Mouse (Mus musculus): Measurements from ENCODE around the gene Jaml. TPM values are rescaled to one million over a fixed set of nuclear protein-coding genes. Genes with fewer than 3 reads are reported as not detected.

Gene Jaml
- polyA plus RNA-seq, 1 experiment, result 16.3 TPM

DNA sequence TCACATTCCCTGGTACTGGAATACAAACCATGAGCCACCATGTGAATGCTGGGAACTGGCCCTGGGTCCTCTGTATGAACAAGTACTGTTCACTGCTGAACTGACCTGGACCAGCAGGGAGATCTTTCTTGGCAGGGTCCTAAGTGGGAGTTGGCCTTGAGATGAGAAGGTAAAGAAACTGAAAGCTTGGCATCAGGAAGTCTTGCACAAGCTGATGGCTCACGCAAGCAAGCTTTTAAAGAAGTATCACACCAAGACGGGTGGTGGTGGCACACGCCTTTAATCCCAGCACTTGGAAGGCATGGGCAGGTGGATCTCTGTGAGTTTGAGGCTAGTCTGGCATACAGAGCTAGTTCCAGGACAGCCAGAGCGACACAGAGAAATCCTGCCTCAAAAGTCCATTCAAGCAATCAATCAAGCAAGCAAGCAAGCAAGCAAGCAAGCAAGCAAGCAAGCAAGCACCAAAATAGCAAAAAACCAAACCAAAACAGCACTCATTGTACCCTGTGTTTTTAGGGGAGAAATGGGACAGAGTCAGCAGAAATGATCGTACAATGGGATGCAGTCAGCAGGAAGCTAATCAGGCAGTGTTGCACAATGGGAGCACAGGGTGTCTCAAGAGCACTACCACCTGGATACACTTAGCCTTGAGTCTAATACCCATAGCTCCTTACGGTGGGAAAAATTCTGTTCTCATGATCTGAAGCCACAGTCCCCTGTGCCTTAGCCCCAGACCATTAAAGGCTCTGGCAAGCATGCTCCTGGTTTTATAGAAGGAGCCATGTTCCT lies 16.4 kb downstream of the Jaml start:
- no peak for TF ChIP-seq CTCF (IDR thresholded peaks at IDR 0.05; ENCODE audit: low read depth, low read length)
- no peak for TF ChIP-seq POLR2A (IDR thresholded peaks at IDR 0.05; ENCODE audit: borderline replicate concordance, low read depth, low read length)
- Histone ChIP-seq H3K27ac (ENCODE audit: insufficient read depth, low read depth, low read length) (no peak overlapping the region), H3K4me1 (ENCODE audit: control insufficient read depth, insufficient read depth, low read length) (peaks cover 19% of the 10 kb centered on the region), H3K4me3 (ENCODE audit: insufficient read depth, low read length) (no peak overlapping the region)

DNA sequence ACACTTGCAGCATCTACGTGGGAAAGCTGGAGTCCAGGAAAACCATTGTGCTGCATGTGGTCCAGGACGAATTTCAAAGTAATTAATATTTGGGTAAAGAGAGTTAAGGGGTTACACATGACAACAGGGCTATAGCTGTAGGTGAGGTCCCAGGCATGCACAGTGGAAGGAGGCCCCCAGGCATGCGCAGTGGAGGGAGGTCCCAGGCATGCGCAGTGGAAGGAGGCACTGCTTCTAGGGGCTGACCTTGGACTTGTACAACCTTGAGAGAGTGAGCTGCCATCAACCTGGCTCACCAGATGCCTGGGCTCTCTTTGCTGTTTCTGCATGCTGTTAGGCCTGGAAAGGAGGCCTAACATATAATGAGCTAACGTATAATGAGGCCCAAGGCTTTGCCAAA lies 18.9 kb downstream of the Jaml start:
- TF ChIP-seq CTCF (IDR thresholded peaks at IDR 0.05; ENCODE audit: low read depth, low read length), result no peak
- TF ChIP-seq POLR2A (IDR thresholded peaks at IDR 0.05; ENCODE audit: borderline replicate concordance, low read depth, low read length), result no peak
- H3K4me1 ChIP-seq (ENCODE audit: control insufficient read depth, insufficient read depth, low read length), result peaks cover 12% of the 10 kb centered on the region
- no peak overlapping the region for H3K4me3 ChIP-seq (ENCODE audit: insufficient read depth, low read length)
- no peak overlapping the region for H3K27ac ChIP-seq (ENCODE audit: insufficient read depth, low read depth, low read length)

DNA sequence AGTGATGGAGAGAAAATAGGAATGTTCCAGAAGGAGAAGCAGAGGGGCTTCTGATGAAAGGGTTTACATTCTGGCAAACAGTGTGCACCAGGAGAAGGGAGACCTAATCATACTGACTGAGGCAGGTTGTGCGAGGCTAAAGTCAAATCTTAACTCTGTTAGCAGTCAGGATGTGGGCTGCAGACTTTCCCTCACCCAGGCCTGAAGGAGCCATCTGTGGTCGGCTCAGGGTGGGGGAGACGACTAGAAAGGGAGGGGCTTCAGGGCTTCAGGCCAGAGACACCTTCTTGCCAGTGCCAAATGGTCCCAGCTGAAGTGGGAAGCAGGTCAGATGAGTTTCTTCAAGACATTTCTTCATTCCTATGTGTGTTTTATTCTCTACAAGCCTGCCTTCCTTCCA lies 19.4 kb downstream of the Jaml start:
- H3K4me1 ChIP-seq (ENCODE audit: control insufficient read depth, insufficient read depth, low read length), result peaks cover 11% of the 10 kb centered on the region
- TF ChIP-seq CTCF (IDR thresholded peaks at IDR 0.05; ENCODE audit: low read depth, low read length), result no peak
- TF ChIP-seq POLR2A (IDR thresholded peaks at IDR 0.05; ENCODE audit: borderline replicate concordance, low read depth, low read length), result no peak
- H3K27ac ChIP-seq (ENCODE audit: insufficient read depth, low read depth, low read length), result no peak overlapping the region
- no peak overlapping the region for H3K4me3 ChIP-seq (ENCODE audit: insufficient read depth, low read length)

DNA sequence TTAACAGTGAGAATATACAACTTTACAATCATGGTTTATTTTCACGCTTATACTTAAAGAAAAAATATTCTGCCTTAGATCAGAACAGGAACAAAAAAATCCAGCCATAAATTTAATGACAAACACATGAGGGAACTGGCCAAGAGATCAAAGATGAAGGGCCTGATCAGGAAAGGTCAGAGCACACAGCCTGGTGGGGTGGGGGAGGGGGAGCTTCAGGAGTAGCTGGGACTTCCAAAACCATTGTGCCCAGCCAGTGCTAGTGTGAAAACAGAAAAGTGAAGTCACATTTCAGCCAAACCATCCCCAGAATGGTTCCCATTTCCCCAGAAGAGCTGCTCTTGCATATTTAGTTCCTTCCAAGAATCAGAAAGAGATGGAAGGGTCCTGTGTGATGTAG lies 23.5 kb downstream of the Jaml start:
- no peaks in the 10 kb centered on the region for H3K4me1 ChIP-seq (ENCODE audit: control insufficient read depth, insufficient read depth, low read length)
- no peak for TF ChIP-seq POLR2A (IDR thresholded peaks at IDR 0.05; ENCODE audit: borderline replicate concordance, low read depth, low read length)
- no peak for TF ChIP-seq CTCF (IDR thresholded peaks at IDR 0.05; ENCODE audit: low read depth, low read length)
- no peak overlapping the region for H3K27ac ChIP-seq (ENCODE audit: insufficient read depth, low read depth, low read length)
- H3K4me3 ChIP-seq (ENCODE audit: insufficient read depth, low read length), result no peak overlapping the region

- no peak overlapping the region for H3K27ac ChIP-seq (ENCODE audit: insufficient read depth, low read depth, low read length)
- H3K4me1 ChIP-seq (ENCODE audit: control insufficient read depth, insufficient read depth, low read length), result no peaks in the 10 kb centered on the region
- TF ChIP-seq CTCF (IDR thresholded peaks at IDR 0.05; ENCODE audit: low read depth, low read length) (no peak), POLR2A (IDR thresholded peaks at IDR 0.05; ENCODE audit: borderline replicate concordance, low read depth, low read length) (no peak)
- H3K4me3 ChIP-seq (ENCODE audit: insufficient read depth, low read length), result no peak overlapping the region
These were observed 24.4 kb downstream of the Jaml start for GRCm38 (mm10) chr9:45103211-45103979.

DNA sequence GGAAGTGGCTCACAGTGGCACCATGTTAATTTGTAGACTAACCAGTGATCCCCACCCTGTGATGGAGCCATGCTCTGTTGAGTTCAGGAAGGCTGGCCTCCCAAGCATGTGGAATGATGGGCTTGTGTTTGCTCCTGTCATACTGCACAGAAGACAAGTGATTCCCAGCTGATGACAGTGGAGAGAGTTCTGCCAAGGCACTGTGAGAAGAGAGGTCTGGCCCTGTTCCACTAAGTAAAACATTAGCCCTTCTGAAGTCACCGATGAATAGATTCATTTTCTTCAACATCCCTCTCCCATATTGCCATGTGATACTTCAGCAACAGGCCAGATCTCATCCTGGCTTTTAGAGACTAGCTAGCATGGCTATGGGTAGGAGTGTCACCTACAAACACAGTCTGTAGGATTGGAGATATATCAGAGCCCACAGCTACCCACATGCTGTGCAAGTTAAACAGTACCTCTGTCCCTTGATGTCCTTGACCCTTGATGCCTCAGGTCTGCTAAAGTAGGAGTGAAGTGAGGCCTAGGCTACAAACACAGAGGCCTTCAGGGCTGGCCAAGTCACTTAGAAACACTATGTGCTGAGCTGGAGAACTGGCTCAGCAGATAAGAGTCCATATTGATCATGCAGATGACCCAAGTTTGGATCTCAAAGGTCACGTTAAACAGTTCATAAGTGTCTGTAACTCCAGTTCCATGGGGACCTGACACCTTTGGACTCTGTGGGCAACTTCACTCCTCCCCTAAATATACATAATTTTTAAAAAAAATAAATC lies 26.8 kb downstream of the Jaml start:
- Histone ChIP-seq H3K27ac (ENCODE audit: insufficient read depth, low read depth, low read length) (no peak overlapping the region), H3K4me1 (ENCODE audit: control insufficient read depth, insufficient read depth, low read length) (no peaks in the 10 kb centered on the region), H3K4me3 (ENCODE audit: insufficient read depth, low read length) (no peak overlapping the region)
- TF ChIP-seq CTCF (IDR thresholded peaks at IDR 0.05; ENCODE audit: low read depth, low read length) (no peak), POLR2A (IDR thresholded peaks at IDR 0.05; ENCODE audit: borderline replicate concordance, low read depth, low read length) (no peak)

GRCm38 (mm10) chr9:45115706-45116105 lies 36.7 kb downstream of the Jaml start:
- Histone ChIP-seq H3K27ac (ENCODE audit: insufficient read depth, low read depth, low read length) (no peak overlapping the region), H3K4me1 (ENCODE audit: control insufficient read depth, insufficient read depth, low read length) (peaks cover 7% of the 10 kb centered on the region), H3K4me3 (ENCODE audit: insufficient read depth, low read length) (no peak overlapping the region)
- no peak for TF ChIP-seq POLR2A (IDR thresholded peaks at IDR 0.05; ENCODE audit: borderline replicate concordance, low read depth, low read length)
- no peak for TF ChIP-seq CTCF (IDR thresholded peaks at IDR 0.05; ENCODE audit: low read depth, low read length)

- H3K4me3 ChIP-seq (ENCODE audit: insufficient read depth, low read length), result no peak overlapping the region
- H3K4me1 ChIP-seq (ENCODE audit: control insufficient read depth, insufficient read depth, low read length), result peaks cover 7% of the 10 kb centered on the region
- TF ChIP-seq CTCF (IDR thresholded peaks at IDR 0.05; ENCODE audit: low read depth, low read length) (no peak), POLR2A (IDR thresholded peaks at IDR 0.05; ENCODE audit: borderline replicate concordance, low read depth, low read length) (no peak)
- H3K27ac ChIP-seq (ENCODE audit: insufficient read depth, low read depth, low read length), result no peak overlapping the region
These were observed 37.8 kb downstream of the Jaml start for GRCm38 (mm10) chr9:45116819-45117218.

- Histone ChIP-seq H3K4me1 (ENCODE audit: control insufficient read depth, insufficient read depth, low read length) (peaks cover 6% of the 10 kb centered on the region; the same call in 1 of the 2 replicates), H3K27ac (ENCODE audit: insufficient read depth, low read depth, low read length) (no peak within 1 kb of the TSS), H3K4me3 (ENCODE audit: insufficient read depth, low read length) (no peak within 1 kb of the TSS)
- TF ChIP-seq POLR2A (IDR thresholded peaks at IDR 0.05; ENCODE audit: borderline replicate concordance, low read depth, low read length), result no peak
- no peak for TF ChIP-seq CTCF (IDR thresholded peaks at IDR 0.05; ENCODE audit: low read depth, low read length)
These were observed 38.9 kb downstream of the Jaml start, which contains the start of gene Scn2b for GRCm38 (mm10) chr9:45117741-45118431. TSS of gene Scn2b (plus strand) at chr9:45117782.
